ENCODE assay signal across 13 mouse cellular contexts in genomic region chr4:107774868-107775267, GRCm38 (mm10).
"Had no signal": no experiment of that assay in that cellular context is flagged by ENCODE, and none has a peak within 500 bp of the region (broad histone marks: within the 10 kb centered on the region; RNA-seq: fewer than 3 reads in every experiment).

No protein-coding gene starts in this region.

- DNase-seq: kidney, adult 11 months; kidney, postnatal 10 days; kidney, postnatal 4 days; liver; lung, postnatal 14 days; thymus, adult 2 months; thymus, postnatal 25 days had no signal

- H3K4me2 ChIP-seq: limb, embryonic 12.5 days; lung, embryonic 15.5 days; stomach, embryonic 15.5 days had no signal

- H3K9me3 ChIP-seq: lung, embryonic 15.5 days; stomach, embryonic 15.5 days had no signal

- H3K9ac ChIP-seq: limb, embryonic 12.5 days; lung, embryonic 15.5 days; stomach, embryonic 15.5 days had no signal

- H3K36me3 ChIP-seq: limb, embryonic 12.5 days; lung, embryonic 15.5 days; stomach, embryonic 15.5 days had no signal

- H3K27ac ChIP-seq: lung, embryonic 15.5 days; macrophage; stomach, embryonic 15.5 days had no signal

- H3K27me3 ChIP-seq: lung, embryonic 15.5 days; stomach, embryonic 15.5 days had no signal

- H3K4me3 ChIP-seq: layer of hippocampus, adult 2 months; limb, embryonic 12.5 days; lung, embryonic 15.5 days; myocyte; stomach, embryonic 15.5 days had no signal
